ENCODE assay signal across 9 mouse cellular contexts in the genomic region with DNA sequence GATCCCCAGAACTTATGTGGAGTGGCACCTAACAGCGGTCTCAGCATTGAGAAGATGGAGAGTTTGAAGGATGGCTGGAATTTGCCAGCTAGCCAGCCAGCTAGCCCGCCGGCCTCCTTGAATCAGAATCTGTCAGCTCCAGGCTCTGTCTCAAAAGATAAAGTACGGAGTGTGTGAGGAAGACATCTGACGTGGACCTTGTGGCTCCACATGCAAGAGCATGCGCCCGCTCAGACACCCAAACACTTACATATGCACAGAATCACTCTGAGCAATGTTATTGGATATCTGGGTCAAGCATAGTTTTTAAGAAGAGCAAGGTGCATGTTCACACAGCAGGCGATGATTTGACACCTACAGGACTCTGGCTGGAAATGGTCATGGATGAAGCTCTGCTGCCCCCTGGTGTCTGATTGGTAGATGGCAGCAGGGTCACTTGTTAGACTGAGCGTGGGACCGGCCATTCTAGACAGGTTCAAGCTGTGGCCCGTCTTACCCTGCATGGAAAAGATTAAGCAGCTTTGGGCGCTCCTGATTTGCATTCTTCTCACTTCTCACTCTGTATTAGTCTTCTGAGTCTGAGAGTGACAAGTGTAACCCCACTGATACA. TPM values are rescaled to one million over a fixed set of nuclear protein-coding genes. Genes with fewer than 3 reads are reported as not detected.
DNase-seq lines count a peak whose midpoint lies in the region; ATAC-seq and TF ChIP-seq lines count a peak whose summit lies in the region.
"Had no signal": no experiment of that assay in that cellular context is flagged by ENCODE, and none has a peak within 500 bp of the region (broad histone marks: within the 10 kb centered on the region; RNA-seq: fewer than 3 reads in every experiment).

No protein-coding gene starts in this region.

- H3K27ac ChIP-seq in MEL (ENCODE audit: control insufficient read depth, low read depth, low read length), result no peak overlapping the region
- H3K27ac ChIP-seq in forebrain, postnatal 0 days (ENCODE audit: low read depth, low read length), result no peak overlapping the region
- no peak overlapping the region for H3K27ac ChIP-seq in hindbrain, embryonic 11.5 days (ENCODE audit: low read depth, low read length)

- peak; percentile 73 for ATAC-seq in forebrain, postnatal 0 days
- ATAC-seq in hindbrain, embryonic 11.5 days (ENCODE audit: low FRiP score), result peak; percentile 57; the same call in 1 of the 2 replicates

- DNase-seq in MEL (ENCODE audit: low read depth, low spot score), result peak; percentile 83
- peak; percentile 84 for DNase-seq in cerebellum, adult 11-12 months
- peak; percentile 86 for DNase-seq in forebrain, postnatal 0 days
- peak; percentile 91 for DNase-seq in hindbrain, embryonic 11.5 days (ENCODE audit: low spot score)
- DNase-seq in layer of hippocampus, adult 9-11 months, result peak; percentile 76
- DNase-seq in lung, postnatal 25 days (ENCODE audit: low spot score), result peak; percentile 83
- DNase-seq in retina, postnatal 7 days (ENCODE audit: low read depth, low spot score), result peak; percentile 81
- peak; percentile 80 to 85 for DNase-seq in urinary bladder, adult 18-20 months (ENCODE audit: low spot score in 2 of 2)

- WGBS in forebrain, postnatal 0 days, result 40% methylated on average over 12 of the region's 12 CpGs
- 54% methylated on average over 12 of the region's 12 CpGs for WGBS in hindbrain, embryonic 11.5 days

- TF ChIP-seq RAD21 in MEL (IDR thresholded peaks at IDR 0.05; ENCODE audit: low read depth, low read length), result peak; percentile 98

- TF ChIP-seq CTCF in MEL (IDR thresholded peaks at IDR 0.05 in 2 of 3, conservative IDR thresholded peaks at IDR 0.05 in 1 of 3; ENCODE audit: control insufficient read depth in 1 of 3, insufficient read depth in 1 of 3, low read depth in 2 of 3, low read length in 3 of 3, poor library complexity in 1 of 3, severe bottlenecking in 1 of 3), result peak; percentile 92 to 95 (median 95)
- peak; percentile 98 for TF ChIP-seq CTCF in forebrain, postnatal 0 days (IDR thresholded peaks at IDR 0.05; ENCODE audit: low read depth)

- TF ChIP-seq POLR2A in MEL (IDR thresholded peaks at IDR 0.05; ENCODE audit: control insufficient read depth in 1 of 2, insufficient read depth in 1 of 2, low read depth in 1 of 2, low read length in 2 of 2, poor library complexity in 1 of 2), result no peak

- no peak overlapping the region for H3K9ac ChIP-seq in MEL (ENCODE audit: control insufficient read depth, low read depth, low read length, poor library complexity, severe bottlenecking)
- H3K9ac ChIP-seq in forebrain, postnatal 0 days, result no peak overlapping the region
- no peak overlapping the region for H3K9ac ChIP-seq in hindbrain, embryonic 11.5 days (ENCODE audit: low read depth, low read length)

- TF ChIP-seq EP300 in MEL (IDR thresholded peaks at IDR 0.05; ENCODE audit: low read depth in 1 of 2, low read length in 2 of 2), result no peak

- 0 out of 4 replicates have a peak, but pooled peaks cover 0 to 2% of the 10 kb centered on the region in 2 experiments for H3K36me3 ChIP-seq in MEL (ENCODE audit: control insufficient read depth in 1 of 2, insufficient read depth in 2 of 2, low read length in 2 of 2)
- peaks cover 32% of the 10 kb centered on the region for H3K36me3 ChIP-seq in forebrain, postnatal 0 days (ENCODE audit: insufficient read depth)
- H3K36me3 ChIP-seq in hindbrain, embryonic 11.5 days (ENCODE audit: control insufficient read depth, insufficient read depth, low read length), result no peaks in the 10 kb centered on the region

- H3K4me1 ChIP-seq in MEL (ENCODE audit: control insufficient read depth in 1 of 2, insufficient read depth in 2 of 2, low read length in 2 of 2), result no peaks in the 10 kb centered on the region; a peak in 1 of 4 replicates
- H3K4me1 ChIP-seq in forebrain, postnatal 0 days (ENCODE audit: insufficient read depth), result no peaks in the 10 kb centered on the region
- H3K4me1 ChIP-seq in hindbrain, embryonic 11.5 days (replicated peaks; ENCODE audit: control insufficient read depth, insufficient read depth, low read length), result no peaks in the 10 kb centered on the region

- no peak overlapping the region for H3K4me3 ChIP-seq in MEL (ENCODE audit: control insufficient read depth in 1 of 2, insufficient read depth in 1 of 2, low read depth in 2 of 2, low read length in 2 of 2)
- no peak overlapping the region for H3K4me3 ChIP-seq in forebrain, postnatal 0 days (ENCODE audit: low read depth, low read length)
- no peak overlapping the region for H3K4me3 ChIP-seq in hindbrain, embryonic 11.5 days (ENCODE audit: low read depth, low read length)

- H3K27me3 ChIP-seq in MEL (ENCODE audit: control insufficient read depth in 1 of 2, insufficient read depth in 2 of 2, low read length in 2 of 2), result no peaks in the 10 kb centered on the region; a peak in 1 of 4 replicates
- no peaks in the 10 kb centered on the region for H3K27me3 ChIP-seq in forebrain, postnatal 0 days (ENCODE audit: insufficient read depth, low read length)
- no peaks in the 10 kb centered on the region for H3K27me3 ChIP-seq in hindbrain, embryonic 11.5 days (ENCODE audit: control insufficient read depth, insufficient read depth, low read length)

- H3K9me3 ChIP-seq in MEL (replicated peaks; ENCODE audit: insufficient read depth, low read length), result no peaks in the 10 kb centered on the region
- no peaks in the 10 kb centered on the region for H3K9me3 ChIP-seq in forebrain, postnatal 0 days (ENCODE audit: low read length)
- H3K9me3 ChIP-seq in hindbrain, embryonic 11.5 days (ENCODE audit: control insufficient read depth, low read length), result no peaks in the 10 kb centered on the region

- H3K79me2 ChIP-seq in MEL (ENCODE audit: control insufficient read depth, insufficient read depth, low read length, poor library complexity), result no peaks in the 10 kb centered on the region

- H3K4me2 ChIP-seq in forebrain, postnatal 0 days (ENCODE audit: low read depth), result no peak overlapping the region
- H3K4me2 ChIP-seq in hindbrain, embryonic 11.5 days (replicated peaks; ENCODE audit: low read depth, low read length), result no peak overlapping the region

TF ChIP-seq in MEL, 35 proteins besides CTCF, POLR2A, EP300 and RAD21:
- TF ChIP-seq SIN3A (IDR thresholded peaks at IDR 0.05; ENCODE audit: low read length) (no peak), MAX (IDR thresholded peaks at IDR 0.05; ENCODE audit: low read length) (no peak), POLR2AphosphoS2 (IDR thresholded peaks at IDR 0.05; ENCODE audit: low read length) (no peak), RCOR1 (IDR thresholded peaks at IDR 0.05; ENCODE audit: low read depth, low read length) (no peak), SMC3 (IDR thresholded peaks at IDR 0.05; ENCODE audit: low read depth, low read length) (peak; percentile 96), CHD2 (IDR thresholded peaks at IDR 0.05; ENCODE audit: low read length) (no peak), ZNF384 (IDR thresholded peaks at IDR 0.05; ENCODE audit: low read depth, low read length) (no peak), MXI1 (IDR thresholded peaks at IDR 0.05; ENCODE audit: low read depth, low read length) (no peak), ZMIZ1 (IDR thresholded peaks at IDR 0.05; ENCODE audit: low read depth, low read length) (no peak), TBP (IDR thresholded peaks at IDR 0.05; ENCODE audit: low read depth, low read length) (no peak), TCF12 (IDR thresholded peaks at IDR 0.05; ENCODE audit: low read depth, low read length) (no peak), ZC3H11A (IDR thresholded peaks at IDR 0.05; ENCODE audit: low read depth, low read length) (peak; percentile 96), USF1 (IDR thresholded peaks at IDR 0.05; ENCODE audit: low read depth, low read length) (no peak), ZKSCAN1 (IDR thresholded peaks at IDR 0.05; ENCODE audit: low read depth, low read length) (no peak)

RNA-seq across cellular contexts. Expression of a gene that starts 11.0 kb away (rescaled TPM):
- not detected in 2 replicates for total RNA-seq in MEL (2012; rRNA removed)
- polyA plus RNA-seq in MEL (2012; ENCODE audit: insufficient read depth in 1 of 2, insufficient read length in 2 of 2, low read depth in 1 of 2, low replicate concordance in 2 of 2, missing spikeins in 1 of 2), result not detected
- total RNA-seq in forebrain, postnatal 0 days (2014; rRNA removed), result 22.6 and 22.7 TPM in 2 replicates
- 15.9 and 16.6 TPM in 2 replicates for polyA plus RNA-seq in forebrain, postnatal 0 days (2015; fragmentation: Nextera tagmentation; extraction: Ambion mirVana)
- polyA plus RNA-seq in hindbrain, embryonic 11.5 days (2014; fragmentation: Nextera tagmentation; extraction: Ambion mirVana), result 1.0 and 1.5 TPM in 2 replicates

RNA-seq across cellular contexts. Expression of a gene that starts 18.5 kb away (rescaled TPM):
- total RNA-seq in MEL (2012; rRNA removed), result not detected in 2 replicates
- polyA plus RNA-seq in MEL (2012; ENCODE audit: insufficient read depth in 1 of 2, insufficient read length in 2 of 2, low read depth in 1 of 2, low replicate concordance in 2 of 2, missing spikeins in 1 of 2), result not detected
- total RNA-seq in forebrain, postnatal 0 days (2014; rRNA removed), result 412 and 499 TPM in 2 replicates
- polyA plus RNA-seq in forebrain, postnatal 0 days (2015; fragmentation: Nextera tagmentation; extraction: Ambion mirVana), result 739 and 836 TPM in 2 replicates
- polyA plus RNA-seq in hindbrain, embryonic 11.5 days (2014; fragmentation: Nextera tagmentation; extraction: Ambion mirVana), result 108 and 111 TPM in 2 replicates

RNA-seq across cellular contexts. Expression of a gene that starts 37.9 kb away (rescaled TPM):
- total RNA-seq in MEL (2012; rRNA removed), result not detected in 2 replicates
- polyA plus RNA-seq in MEL (2012; ENCODE audit: insufficient read depth in 1 of 2, insufficient read length in 2 of 2, low read depth in 1 of 2, low replicate concordance in 2 of 2, missing spikeins in 1 of 2), result not detected
- total RNA-seq in forebrain, postnatal 0 days (2014; rRNA removed), result 28.9 and 42.6 TPM in 2 replicates
- 13.4 and 19.6 TPM in 2 replicates for polyA plus RNA-seq in forebrain, postnatal 0 days (2015; fragmentation: Nextera tagmentation; extraction: Ambion mirVana)
- polyA plus RNA-seq in hindbrain, embryonic 11.5 days (2014; fragmentation: Nextera tagmentation; extraction: Ambion mirVana), result 0.52 and 0.80 TPM in 2 replicates
- polyA plus RNA-seq: liver, embryonic 16.5 days had no signal

Comparison
In these comparisons a context has a peak if more than half of its experiments do, and no peak if none do; other contexts are left out.
1. RNA of a gene that starts 18.5 kb away (polyA plus RNA-seq): 739 to 836 TPM in forebrain, postnatal 0 days and 108 to 111 TPM in hindbrain, embryonic 11.5 days; not detected in MEL; every median in the first group is over 100 times any median in the second.
2. Peak in every context shown above with its lines, with median percentiles within 50 percentile points of each other: DNase-seq.